Mouse (Mus musculus) adrenal gland, postnatal 4 days (tissue): ENCODE data around the gene Spaca3. TPM values are rescaled to one million over a fixed set of nuclear protein-coding genes. Genes with fewer than 3 reads are reported as not detected.
A peak's percentile ranks its signal among the peaks of the same experiment; 100 is the strongest.

Experiments
- DNase-seq, 2 experiments: peaks; one replicate each; pipeline ENCODE4 v3.0.0; 2021 to 2022; ENCODE audit warnings: low spot score in 2 of 2, mixed read lengths in 2 of 2
- long read RNA-seq, 2 experiments: library from polyadenylated mRNA; stranded (forward); transcript quantifications; one replicate each; pipeline ENCODE4 v2.0.0; 2021
- total RNA-seq, 2 experiments: library from RNA; stranded (reverse); gene quantifications; 2 replicates each; pipeline ENCODE4 v1.2.3; 2021

Gene Spaca3
- total RNA-seq = not detected
- long read RNA-seq, experiment 1 = 0 reads
- long read RNA-seq, experiment 2 = 0 reads

- DNase-seq = no peak
Measured at GRCm38 (mm10) chr11:80858065-80858464, at the start of gene Spaca3. TSS of gene Spaca3 (plus strand) at chr11:80858365.

GRCm38 (mm10) chr11:80808551-80809070, 49.6 kb upstream of the Spaca3 start:
- DNase-seq = no peak

- DNase-seq = no peak
Measured at GRCm38 (mm10) chr11:80809666-80809992, 48.5 kb upstream of the Spaca3 start.

- DNase-seq = peak; percentile 35 to 42
Measured at GRCm38 (mm10) chr11:80809993-80810821, 48.0 kb upstream of the Spaca3 start, which contains the start of gene Tmem98. TSS of gene Tmem98 (plus strand) at chr11:80810175.

- DNase-seq = no peak
Measured at GRCm38 (mm10) chr11:80811156-80811555, 47.0 kb upstream of the Spaca3 start.

GRCm38 (mm10) chr11:80815354-80815753, 42.8 kb upstream of the Spaca3 start:
- no peak for DNase-seq

- DNase-seq = peak; percentile 35 to 46
Measured at GRCm38 (mm10) chr11:80818060-80818697, 40.0 kb upstream of the Spaca3 start.

GRCm38 (mm10) chr11:80820085-80820484, 38.1 kb upstream of the Spaca3 start:
- no peak for DNase-seq

GRCm38 (mm10) chr11:80821296-80821695, 36.9 kb upstream of the Spaca3 start:
- no peak for DNase-seq

- no peak for DNase-seq
Measured at GRCm38 (mm10) chr11:80821794-80822193, 36.4 kb upstream of the Spaca3 start.

GRCm38 (mm10) chr11:80835395-80835794, 22.8 kb upstream of the Spaca3 start:
- DNase-seq = no peak

- DNase-seq = no peak
Measured at GRCm38 (mm10) chr11:80835841-80836240, 22.3 kb upstream of the Spaca3 start.

GRCm38 (mm10) chr11:80838724-80839123, 19.4 kb upstream of the Spaca3 start:
- DNase-seq = no peak

- no peak for DNase-seq
Measured at GRCm38 (mm10) chr11:80843435-80843834, 14.7 kb upstream of the Spaca3 start.

- DNase-seq = no peak
Measured at GRCm38 (mm10) chr11:80845486-80845885, 12.7 kb upstream of the Spaca3 start.

- no peak for DNase-seq
Measured at GRCm38 (mm10) chr11:80846115-80846514, 12.1 kb upstream of the Spaca3 start.

GRCm38 (mm10) chr11:80848131-80848530, 10.0 kb upstream of the Spaca3 start:
- no peak for DNase-seq

- no peak for DNase-seq
Measured at GRCm38 (mm10) chr11:80851859-80852258, 6.3 kb upstream of the Spaca3 start.

GRCm38 (mm10) chr11:80853014-80853413, 5.2 kb upstream of the Spaca3 start:
- DNase-seq = no peak

GRCm38 (mm10) chr11:80854430-80854829, 3.7 kb upstream of the Spaca3 start:
- no peak for DNase-seq

GRCm38 (mm10) chr11:80854908-80855307, 3.3 kb upstream of the Spaca3 start:
- DNase-seq = no peak

GRCm38 (mm10) chr11:80856827-80857226, 1.3 kb upstream of the Spaca3 start:
- DNase-seq = no peak
